Mouse (Mus musculus) spleen, adult 2 months (tissue): ENCODE results near the gene Glt8d2. TPM values are rescaled to one million over a fixed set of nuclear protein-coding genes. Genes with fewer than 3 reads are reported as not detected.

Experiments
- DNase-seq, 2 experiments: peaks; one replicate each; pipeline versions ENCODE4 v3.0.0 to v3.0.0-alpha.2; 2012 to 2021; ENCODE audit warnings: low spot score in 2 of 2, low read depth in 1 of 2
- H3K27ac ChIP-seq: fragments of 200-500 bp; 2 replicates; pipeline ENCODE4 v1.5.1; 2012; ENCODE audit warnings: low read length, inconsistent platforms; ENCODE audit not compliant: insufficient read depth
- H3K27me3 ChIP-seq: fragments of 200-500 bp; 2 replicates; pipeline ENCODE4 v1.6.1; 2012; ENCODE audit warnings: mild to moderate bottlenecking, moderate library complexity, low read length, inconsistent platforms; ENCODE audit not compliant: control insufficient read depth, insufficient read depth
- H3K36me3 ChIP-seq: fragments of 200-500 bp; 2 replicates; pipeline ENCODE4 v1.6.1; 2012; ENCODE audit warnings: mild to moderate bottlenecking, low read length, inconsistent platforms; ENCODE audit not compliant: control insufficient read depth, insufficient read depth
- H3K4me1 ChIP-seq: fragments of 200-500 bp; 2 replicates; pipeline ENCODE4 v1.6.1; 2011; ENCODE audit warnings: inconsistent platforms; ENCODE audit not compliant: control insufficient read depth, insufficient read depth, insufficient read length
- H3K4me3 ChIP-seq: fragments of 200-500 bp; 2 replicates; pipeline ENCODE4 v1.5.1; 2011; ENCODE audit warnings: mild to moderate bottlenecking, inconsistent platforms; ENCODE audit not compliant: insufficient read depth, insufficient read length; ENCODE audit errors: extremely low read depth
- CTCF ChIP-seq: fragments of 200-500 bp; IDR thresholded peaks from 2 replicates; pipeline ENCODE4 v1.5.1; 2011; ENCODE audit warnings: mild to moderate bottlenecking, inconsistent platforms; ENCODE audit not compliant: insufficient read depth, insufficient read length, insufficient replicate concordance; ENCODE audit errors: extremely low read depth
- POLR2A ChIP-seq: fragments of 200-500 bp; IDR thresholded peaks from 2 replicates; pipeline ENCODE4 v1.6.1; 2011; ENCODE audit warnings: low read depth, low read length, inconsistent platforms
- WGBS: fragments of 180-500 bp; shearing (Covaris S2); methylation state at CpG from one replicate; pipeline ENCODE4 v1.1.7; 2018; 5-methylcytosine and 5-hydroxymethylcytosine counted together
- polyA plus RNA-seq: library from polyadenylated mRNA; depleted of rRNA; stranded (reverse); fragments of >200 nt; gene quantifications from 2 replicates; pipeline ENCODE4 v1.2.3, GENCODE M21; 2012; rRNA removed

Glt8d2 gene
- polyA plus RNA-seq, 1 experiment, result 0.32 TPM

DNA sequence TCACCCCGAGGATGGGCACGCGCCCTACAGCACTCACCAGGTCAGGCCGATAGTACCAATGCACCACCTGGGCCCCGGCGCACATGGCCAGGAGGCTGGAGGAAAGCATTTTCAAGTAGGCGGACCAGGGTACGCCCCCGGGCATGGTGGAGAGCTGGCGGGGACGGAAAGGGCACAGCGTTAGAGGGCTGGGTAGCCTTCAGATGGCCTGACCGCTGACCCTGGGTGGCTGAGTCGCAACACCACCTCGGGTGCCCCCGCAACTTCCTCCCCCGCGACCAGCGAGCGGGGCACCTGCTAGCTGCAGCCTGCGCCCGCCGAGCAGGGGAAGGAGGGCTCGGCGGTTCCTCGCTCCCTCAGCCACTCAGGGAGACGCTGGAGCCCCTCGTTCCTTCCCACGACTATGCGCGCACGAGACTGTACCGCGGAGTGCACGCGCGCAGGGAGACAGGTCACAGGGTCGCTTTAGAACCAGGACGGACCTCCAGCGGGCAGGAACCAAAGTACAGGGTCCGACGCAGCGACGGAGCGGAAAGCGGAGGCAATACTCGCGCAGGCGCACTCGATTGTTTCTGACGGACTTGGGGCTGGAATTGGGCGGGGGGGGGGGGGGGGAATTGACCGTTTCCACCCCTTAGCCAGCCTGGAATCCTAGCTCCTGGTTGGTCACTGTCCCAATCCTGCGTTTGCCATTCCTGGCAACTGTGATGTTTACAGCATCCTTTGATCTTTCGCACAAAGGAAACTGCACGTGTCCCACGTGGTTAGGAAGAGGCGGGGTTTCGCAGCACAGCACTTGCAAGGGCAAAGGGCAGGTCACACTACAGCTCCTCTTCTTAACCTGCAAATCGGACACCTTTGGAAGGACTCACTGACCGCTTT is 67.5 kb downstream of the Glt8d2 start, which contains the start of gene 1190007I07Rik:
Gene 1190007I07Rik, minus strand, starts transcription at position 558 of the 882 bp plus-strand sequence.
- H3K27ac ChIP-seq, result peak within 1 kb of the TSS; percentile 88
- WGBS, result under 1% methylated on average over 59 of the region's 61 CpGs
- TF ChIP-seq CTCF, result no peak
- TF ChIP-seq POLR2A, result peak; percentile 41
- no peaks in the 10 kb centered on the region for H3K4me1 ChIP-seq
- H3K36me3 ChIP-seq, result no peaks in the 10 kb centered on the region
- H3K27me3 ChIP-seq, result no peaks in the 10 kb centered on the region
- H3K4me3 ChIP-seq, result peak within 1 kb of the TSS; percentile 82
- DNase-seq, result peak; percentile 79 to 84

- 7% methylated on average over 9 of the region's 9 CpGs for WGBS
- Histone ChIP-seq H3K4me1 (no peaks in the 10 kb centered on the region), H3K4me3 (peak overlapping the region; percentile 82), H3K27ac (0 out of 2 replicates have a peak overlapping the region, but pooled peaks have one; percentile 9), H3K27me3 (no peaks in the 10 kb centered on the region), H3K36me3 (no peaks in the 10 kb centered on the region)
- no peak for DNase-seq
- no peak for TF ChIP-seq POLR2A
- TF ChIP-seq CTCF, result no peak
These were observed 68.2 kb downstream of the Glt8d2 start for GRCm38 (mm10) chr10:82622235-82622634.

Other genes with a start within 250 kb of the Glt8d2 start
- gene Gm1553, start 198.0 kb downstream of the Glt8d2 start, polyA plus RNA-seq, result not detected in 2 replicates
- 26.8 and 37.5 TPM in 2 replicates for gene 1190007I07Rik, start 67.4 kb downstream of the Glt8d2 start, polyA plus RNA-seq
- gene Tdg, start 60.8 kb downstream of the Glt8d2 start, polyA plus RNA-seq, result 11.5 and 13.3 TPM in 2 replicates
- gene Hcfc2, start 5.5 kb upstream of the Glt8d2 start, polyA plus RNA-seq, result 5.0 TPM in 2 replicates
- gene Nfyb, start 73.5 kb upstream of the Glt8d2 start, polyA plus RNA-seq, result 5.3 and 5.9 TPM in 2 replicates
- 14.8 and 18.7 TPM in 2 replicates for gene Txnrd1, start 143.3 kb upstream of the Glt8d2 start, polyA plus RNA-seq
- gene Eid3, start 176.0 kb upstream of the Glt8d2 start, polyA plus RNA-seq, result 0.34 TPM in 1 of 2 replicates, not detected in the other